Mouse (Mus musculus): ENCODE measurements around the gene Cenpf. TPM values are rescaled to one million over a fixed set of nuclear protein-coding genes. Genes with fewer than 3 reads are reported as not detected.

Cenpf gene
- 1.2 TPM in 2 replicates for polyA plus RNA-seq (2012; ENCODE audit: insufficient read depth, low replicate concordance)

GRCm38 (mm10) chr1:189687654-189688387 is at the start of gene Cenpf:
Gene Cenpf, minus strand, starts transcription at chr1:189688086.
- Histone ChIP-seq H3K4me1 (peaks cover 47% of the 10 kb centered on the region), H3K36me3 (replicated peaks; ENCODE audit: low read length) (peaks cover 30% of the 10 kb centered on the region), H3K27me3 (replicated peaks) (peaks cover 2% of the 10 kb centered on the region), H3K9me3 (0 out of 2 replicates have a peak, but pooled peaks cover 4% of the 10 kb centered on the region), H3K4me3 (replicated peaks) (peak within 1 kb of the TSS; percentile 95)
- TF ChIP-seq FLI1 (IDR thresholded peaks at IDR 0.05; ENCODE audit: low read length), result peak; percentile 99; the same call in 1 of the 2 replicates
- no peak for TF ChIP-seq GATA1 (IDR thresholded peaks at IDR 0.05; ENCODE audit: borderline replicate concordance, low read length)

GRCm38 (mm10) chr1:189732156-189732555 is 44.3 kb upstream of the Cenpf start:
- H3K4me3 ChIP-seq (replicated peaks), result no peak overlapping the region
- peaks cover 44% of the 10 kb centered on the region for H3K27me3 ChIP-seq (replicated peaks)
- TF ChIP-seq FLI1 (IDR thresholded peaks at IDR 0.05; ENCODE audit: low read length), result no peak
- no peak for TF ChIP-seq GATA1 (IDR thresholded peaks at IDR 0.05; ENCODE audit: borderline replicate concordance, low read length)
- peaks cover 4% of the 10 kb centered on the region; the same call in 1 of the 2 replicates for H3K9me3 ChIP-seq
- peaks cover 10% of the 10 kb centered on the region; the same call in 1 of the 2 replicates for H3K4me1 ChIP-seq
- H3K36me3 ChIP-seq (replicated peaks; ENCODE audit: low read length), result no peaks in the 10 kb centered on the region

DNA sequence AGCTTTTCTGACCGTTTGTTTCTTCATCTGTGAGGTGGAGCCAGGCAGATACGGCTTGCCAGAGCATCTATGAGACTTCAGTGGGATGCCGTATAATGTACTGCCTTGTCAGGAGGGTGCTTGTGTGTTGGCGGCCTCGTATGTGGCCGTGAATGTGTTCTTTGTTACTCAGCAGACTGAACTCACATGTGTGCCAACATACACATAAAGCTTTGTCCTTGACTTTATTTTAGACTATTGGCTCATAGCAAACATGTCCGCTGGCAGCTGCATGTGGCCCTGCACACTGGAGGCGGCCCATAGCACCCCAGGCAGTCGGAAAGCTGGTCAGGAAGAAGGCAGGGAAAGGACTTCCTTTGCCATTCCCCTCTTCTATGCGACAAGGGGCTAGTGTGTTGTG is 43.8 kb upstream of the Cenpf start:
- Histone ChIP-seq H3K9me3 (peaks cover 4% of the 10 kb centered on the region; the same call in 1 of the 2 replicates), H3K36me3 (replicated peaks; ENCODE audit: low read length) (no peaks in the 10 kb centered on the region), H3K4me3 (replicated peaks) (no peak overlapping the region), H3K4me1 (peaks cover 10% of the 10 kb centered on the region; the same call in 1 of the 2 replicates), H3K27me3 (replicated peaks) (peaks cover 48% of the 10 kb centered on the region)
- TF ChIP-seq FLI1 (IDR thresholded peaks at IDR 0.05; ENCODE audit: low read length) (no peak), GATA1 (IDR thresholded peaks at IDR 0.05; ENCODE audit: borderline replicate concordance, low read length) (no peak)

- H3K9me3 ChIP-seq, result peaks cover 4% of the 10 kb centered on the region; the same call in 1 of the 2 replicates
- H3K27me3 ChIP-seq (replicated peaks), result peaks cover 63% of the 10 kb centered on the region
- peak overlapping the region; percentile 3 for H3K4me3 ChIP-seq (replicated peaks)
- peaks cover 10% of the 10 kb centered on the region; the same call in 1 of the 2 replicates for H3K4me1 ChIP-seq
- TF ChIP-seq GATA1 (IDR thresholded peaks at IDR 0.05; ENCODE audit: borderline replicate concordance, low read length) (no peak), FLI1 (IDR thresholded peaks at IDR 0.05; ENCODE audit: low read length) (no peak)
- no peaks in the 10 kb centered on the region for H3K36me3 ChIP-seq (replicated peaks; ENCODE audit: low read length)
Observed at GRCm38 (mm10) chr1:189729141-189729815, 41.4 kb upstream of the Cenpf start.

GRCm38 (mm10) chr1:189728784-189729115 is 40.9 kb upstream of the Cenpf start:
- Histone ChIP-seq H3K27me3 (replicated peaks) (peaks cover 64% of the 10 kb centered on the region), H3K36me3 (replicated peaks; ENCODE audit: low read length) (no peaks in the 10 kb centered on the region), H3K9me3 (no peaks in the 10 kb centered on the region), H3K4me3 (replicated peaks) (no peak overlapping the region), H3K4me1 (peaks cover 10% of the 10 kb centered on the region; the same call in 1 of the 2 replicates)
- TF ChIP-seq GATA1 (IDR thresholded peaks at IDR 0.05; ENCODE audit: borderline replicate concordance, low read length), result no peak
- no peak for TF ChIP-seq FLI1 (IDR thresholded peaks at IDR 0.05; ENCODE audit: low read length)

- H3K9me3 ChIP-seq, result no peaks in the 10 kb centered on the region
- H3K4me1 ChIP-seq, result peaks cover 10% of the 10 kb centered on the region; the same call in 1 of the 2 replicates
- peaks cover 66% of the 10 kb centered on the region for H3K27me3 ChIP-seq (replicated peaks)
- H3K36me3 ChIP-seq (replicated peaks; ENCODE audit: low read length), result no peaks in the 10 kb centered on the region
- TF ChIP-seq FLI1 (IDR thresholded peaks at IDR 0.05; ENCODE audit: low read length) (no peak), GATA1 (IDR thresholded peaks at IDR 0.05; ENCODE audit: borderline replicate concordance, low read length) (no peak)
- peak within 1 kb of the TSS; percentile 74 for H3K4me3 ChIP-seq (replicated peaks)
Observed at GRCm38 (mm10) chr1:189727884-189728783, 40.2 kb upstream of the Cenpf start, which contains the start of gene Ptpn14. Gene Ptpn14, plus strand, starts transcription at chr1:189728268.

GRCm38 (mm10) chr1:189727346-189727883 is 39.5 kb upstream of the Cenpf start:
- peak overlapping the region; percentile 64 for H3K4me3 ChIP-seq (replicated peaks)
- no peaks in the 10 kb centered on the region for H3K9me3 ChIP-seq
- no peaks in the 10 kb centered on the region for H3K36me3 ChIP-seq (replicated peaks; ENCODE audit: low read length)
- H3K4me1 ChIP-seq, result peaks cover 10% of the 10 kb centered on the region; the same call in 1 of the 2 replicates
- no peak for TF ChIP-seq GATA1 (IDR thresholded peaks at IDR 0.05; ENCODE audit: borderline replicate concordance, low read length)
- TF ChIP-seq FLI1 (IDR thresholded peaks at IDR 0.05; ENCODE audit: low read length), result no peak
- peaks cover 68% of the 10 kb centered on the region for H3K27me3 ChIP-seq (replicated peaks)

DNA sequence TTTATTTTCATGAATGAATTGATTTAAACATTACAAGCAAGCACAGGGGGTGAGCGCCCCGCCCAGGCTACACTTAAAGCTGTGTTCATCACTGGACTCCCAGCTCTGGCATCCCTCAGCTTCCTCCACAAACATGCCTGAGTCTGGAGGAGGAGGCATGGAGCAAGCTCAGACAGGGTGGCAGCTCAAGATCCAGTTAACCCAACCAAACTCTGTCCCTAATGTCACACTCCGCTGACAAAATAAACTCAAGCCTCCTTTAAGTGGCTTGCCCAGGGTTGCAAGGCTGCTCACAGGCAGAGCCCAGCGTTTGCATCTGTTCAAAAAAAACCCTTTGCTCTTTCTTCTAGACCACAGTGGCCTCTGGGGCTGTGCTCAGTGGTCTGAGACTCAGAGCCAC is 38.2 kb upstream of the Cenpf start:
- H3K9me3 ChIP-seq, result no peaks in the 10 kb centered on the region
- no peaks in the 10 kb centered on the region for H3K36me3 ChIP-seq (replicated peaks; ENCODE audit: low read length)
- H3K27me3 ChIP-seq (replicated peaks), result peaks cover 60% of the 10 kb centered on the region
- H3K4me3 ChIP-seq (replicated peaks), result no peak overlapping the region
- H3K4me1 ChIP-seq, result peaks cover 10% of the 10 kb centered on the region; the same call in 1 of the 2 replicates
- no peak for TF ChIP-seq FLI1 (IDR thresholded peaks at IDR 0.05; ENCODE audit: low read length)
- no peak for TF ChIP-seq GATA1 (IDR thresholded peaks at IDR 0.05; ENCODE audit: borderline replicate concordance, low read length)

DNA sequence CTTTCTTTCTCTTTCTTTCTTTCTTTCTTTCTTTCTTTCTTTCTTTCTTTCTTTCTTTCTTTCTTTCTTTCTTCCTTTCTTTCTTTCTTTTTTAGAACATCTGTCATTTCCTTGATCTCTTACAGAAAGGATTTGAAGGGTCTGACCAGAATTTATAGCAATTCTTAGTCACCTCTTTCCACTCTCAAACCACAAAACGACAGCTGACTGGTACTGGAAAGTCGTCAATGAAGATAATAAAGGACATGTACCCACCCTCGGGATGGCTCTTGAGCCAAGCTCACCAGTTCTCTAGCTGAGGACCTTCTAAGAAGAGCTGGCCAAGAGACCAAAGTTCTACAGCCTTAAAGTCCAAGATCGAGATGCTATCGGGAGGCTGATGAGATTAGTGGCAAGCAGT is 30.7 kb upstream of the Cenpf start:
- no peaks in the 10 kb centered on the region for H3K36me3 ChIP-seq (replicated peaks; ENCODE audit: low read length)
- H3K27me3 ChIP-seq (replicated peaks), result peaks cover 39% of the 10 kb centered on the region
- H3K4me3 ChIP-seq (replicated peaks), result no peak overlapping the region
- TF ChIP-seq FLI1 (IDR thresholded peaks at IDR 0.05; ENCODE audit: low read length), result no peak
- no peak for TF ChIP-seq GATA1 (IDR thresholded peaks at IDR 0.05; ENCODE audit: borderline replicate concordance, low read length)
- H3K4me1 ChIP-seq, result peaks cover 4% of the 10 kb centered on the region; the same call in 1 of the 2 replicates
- peaks cover 11% of the 10 kb centered on the region for H3K9me3 ChIP-seq
